Mouse (Mus musculus) B cell, adult 67 days (primary cell): ENCODE results near the gene P3h2. TPM values are rescaled to one million over a fixed set of nuclear protein-coding genes. Genes with fewer than 3 reads are reported as not detected.

ENCODE experiments used
- total RNA-seq, 2 experiments: library from RNA; stranded (reverse); gene quantifications; 4 replicates each; pipeline ENCODE4 v1.2.4; 2023

P3h2 gene
- total RNA-seq, result not detected

GRCm38 (mm10) chr16:26105115-26105974 is at the start of gene P3h2:
P3h2 (minus strand) TSS chr16:26105784.

